Mouse (Mus musculus) 3T3-L1 (cell line): Measurements from ENCODE around the gene H2afb1.
"Not testable (repeated sequence)": the region's sequence is repeated elsewhere in the genome, so short reads cannot be mapped to it uniquely, and the experiment has no call there.

Source experiments
- DNase-seq: peaks from one replicate; pipeline ENCODE4 v3.0.0-alpha.2; 2015; ENCODE audit warnings: low read depth, low spot score

H2afb1 gene

GRCm38 (mm10) chrX:117014457-117014856 lies at the start of gene H2afb1:
Gene H2afb1 (plus strand): TSS chrX:117014757.
- not testable (repeated sequence) for DNase-seq

DNA sequence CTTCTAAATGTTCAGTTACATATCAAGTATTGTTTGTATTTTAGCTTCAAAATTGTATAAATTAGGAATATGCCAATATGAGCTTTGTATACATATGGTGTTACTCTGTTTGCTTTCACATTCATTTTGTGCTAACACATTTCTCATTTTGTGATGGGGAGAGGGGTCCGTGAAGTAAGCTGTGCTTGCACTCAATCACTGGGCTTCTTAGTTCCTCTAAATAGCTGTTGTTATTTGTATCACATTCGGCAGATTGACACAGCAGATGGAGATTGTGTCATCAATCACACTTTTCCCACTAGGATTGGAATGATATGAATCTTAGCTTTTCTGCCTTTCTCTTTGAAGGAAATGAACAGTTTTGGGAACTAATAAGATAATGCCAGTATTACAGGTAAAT lies 21.5 kb downstream of the H2afb1 start:
- DNase-seq: no peak
